Mouse (Mus musculus) neural tube, embryonic 11.5 days (tissue): ENCODE measurements around the gene Endov. TPM values are rescaled to one million over a fixed set of nuclear protein-coding genes. Genes with fewer than 3 reads are reported as not detected.
A peak's percentile ranks its signal among the peaks of the same experiment; 100 is the strongest.

Experiments used
- ATAC-seq: fragments of 200-750 bp; cut with Nextera tagmentation; 2 replicates; pipeline ENCODE4 v1.8.0; 2017; ENCODE audit warnings: moderate number of reproducible peaks, mild to moderate bottlenecking, moderate TSS enrichment, moderate library complexity; ENCODE audit not compliant: insufficient read depth, low FRiP score, low TSS enrichment
- DNase-seq: peaks from one replicate; pipeline ENCODE4 v3.0.0-alpha.2; 2015; ENCODE audit warnings: low spot score
- H3K27ac ChIP-seq: fragments of 300-500 bp; sonication (generic); 2 replicates; pipeline ENCODE4 v1.5.1; 2014; ENCODE audit warnings: low read depth, mild to moderate bottlenecking, low read length
- H3K27me3 ChIP-seq: fragments of 300-500 bp; sonication (generic); 2 replicates; pipeline ENCODE4 v1.6.1; 2014; ENCODE audit warnings: mild to moderate bottlenecking, low read length, mixed read lengths; ENCODE audit not compliant: control insufficient read depth, insufficient read depth
- H3K36me3 ChIP-seq: fragments of 300-500 bp; sonication (generic); 2 replicates; pipeline ENCODE4 v1.6.1; 2014; ENCODE audit warnings: mild to moderate bottlenecking, low read length, moderate library complexity, mixed read lengths; ENCODE audit not compliant: control insufficient read depth, insufficient read depth
- H3K4me1 ChIP-seq: fragments of 300-500 bp; sonication (generic); 2 replicates; pipeline ENCODE4 v1.6.1; 2014; ENCODE audit warnings: low read length, mixed read lengths; ENCODE audit not compliant: control insufficient read depth, insufficient read depth
- H3K4me2 ChIP-seq: fragments of 300-500 bp; sonication (generic); 2 replicates; pipeline ENCODE4 v1.6.1; 2014; ENCODE audit warnings: low read depth, mild to moderate bottlenecking, moderate library complexity
- H3K4me3 ChIP-seq: fragments of 300-500 bp; sonication (generic); 2 replicates; pipeline ENCODE4 v1.5.1; 2014; ENCODE audit warnings: low read depth, low read length
- H3K9ac ChIP-seq: fragments of 300-500 bp; sonication (generic); 2 replicates; pipeline ENCODE4 v1.6.1; 2014; ENCODE audit warnings: mild to moderate bottlenecking, low read length
- H3K9me3 ChIP-seq: fragments of 300-500 bp; sonication (generic); 2 replicates; pipeline ENCODE4 v1.6.1; 2016; ENCODE audit warnings: low read length; ENCODE audit not compliant: control insufficient read depth
- WGBS: fragments of 180-500 bp; shearing (Covaris S2); extraction: QIAGEN DNeasy Blood & Tissue Kit; methylation state at CpG from one replicate; pipeline ENCODE4 v1.1.7; 2014; 5-methylcytosine and 5-hydroxymethylcytosine counted together
- polyA plus RNA-seq: library from polyadenylated mRNA; unstranded; fragments of >200 nt; fragmentation: Nextera tagmentation; extraction: Ambion mirVana; gene quantifications from 2 replicates; pipeline ENCODE4 v1.2.1, GENCODE M21; 2014

The Endov gene
- polyA plus RNA-seq, 1 experiment from 2014 or later: 18.1 TPM

- no peak for ATAC-seq
- DNase-seq: peak; percentile 44
- Histone ChIP-seq H3K27ac (no peak overlapping the region), H3K9ac (peak overlapping the region; percentile 77), H3K9me3 (no peaks in the 10 kb centered on the region), H3K4me2 (peak overlapping the region; percentile 98), H3K27me3 (peaks cover 70% of the 10 kb centered on the region), H3K4me1 (peaks cover 32% of the 10 kb centered on the region), H3K36me3 (no peaks in the 10 kb centered on the region), H3K4me3 (peak overlapping the region; percentile 58)
- 7% methylated on average over 10 of the region's 10 CpGs for WGBS
Measured at GRCm38 (mm10) chr11:119545741-119546495, 54.8 kb downstream of the Endov start.

DNA sequence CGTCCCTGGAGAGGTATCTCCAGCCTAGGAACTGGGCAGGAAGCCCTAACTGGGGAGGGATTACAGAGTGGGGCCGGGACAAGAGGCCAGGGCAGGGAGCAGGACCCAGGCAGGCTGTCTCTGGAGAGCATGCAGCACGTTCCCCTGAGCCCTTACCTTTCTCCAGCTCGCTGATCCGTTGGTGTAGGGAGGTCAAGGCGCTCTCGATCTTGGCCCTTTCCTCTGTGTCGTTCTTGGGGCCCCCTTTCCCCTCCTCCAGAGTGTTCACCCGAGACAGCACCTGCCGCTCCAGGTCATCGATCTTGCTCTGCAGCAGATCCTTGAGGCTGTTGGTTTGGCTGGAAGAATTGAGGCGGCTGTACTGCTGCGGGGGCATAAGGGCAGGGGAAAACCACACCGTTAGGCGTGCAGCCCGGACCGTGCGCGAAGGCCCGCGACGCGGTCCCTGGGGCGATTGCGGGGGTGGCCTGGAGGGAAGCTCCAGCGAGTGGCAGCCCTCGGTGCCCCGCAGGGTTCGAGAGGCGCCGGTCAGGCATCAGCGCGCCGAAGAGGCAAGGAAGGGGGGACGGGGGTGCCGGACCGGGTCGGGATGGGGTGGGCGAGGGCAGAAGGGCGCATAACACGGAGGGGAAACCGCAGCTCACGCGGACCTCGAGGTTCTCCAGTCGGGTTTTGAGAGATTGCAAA, 55.5 kb downstream of the Endov start:
- peak; percentile 44 for DNase-seq

GRCm38 (mm10) chr11:119547183-119547921, 56.2 kb downstream of the Endov start, which contains the start of gene Nptx1:
Nptx1 (minus strand) TSS chr11:119547753.
- ATAC-seq: peak; percentile 42
- Histone ChIP-seq H3K9me3 (no peaks in the 10 kb centered on the region), H3K9ac (peak within 1 kb of the TSS; percentile 77), H3K4me2 (peak within 1 kb of the TSS; percentile 98), H3K27me3 (peaks cover 73% of the 10 kb centered on the region), H3K27ac (no peak within 1 kb of the TSS; the same call in 1 of the 2 replicates), H3K36me3 (no peaks in the 10 kb centered on the region), H3K4me3 (peak within 1 kb of the TSS; percentile 58), H3K4me1 (peaks cover 32% of the 10 kb centered on the region)
- peak; percentile 74 for DNase-seq
- under 1% methylated on average over 68 of the region's 90 CpGs for WGBS

More for the DNA sequence above, 55.5 kb downstream of the Endov start:
- peak overlapping the region; percentile 77 for H3K9ac ChIP-seq
- H3K27me3 ChIP-seq: peaks cover 73% of the 10 kb centered on the region
- peak overlapping the region; percentile 58 for H3K4me3 ChIP-seq
- H3K27ac ChIP-seq: no peak overlapping the region
- peaks cover 32% of the 10 kb centered on the region for H3K4me1 ChIP-seq
- H3K36me3 ChIP-seq: no peaks in the 10 kb centered on the region
- peak overlapping the region; percentile 98 for H3K4me2 ChIP-seq
- WGBS: 2% methylated on average over 46 of the region's 46 CpGs
- no peak for ATAC-seq
- no peaks in the 10 kb centered on the region for H3K9me3 ChIP-seq

- Histone ChIP-seq H3K4me3 (peak overlapping the region; percentile 58), H3K4me1 (peaks cover 32% of the 10 kb centered on the region), H3K27ac (no peak overlapping the region; the same call in 1 of the 2 replicates), H3K27me3 (peaks cover 73% of the 10 kb centered on the region), H3K36me3 (no peaks in the 10 kb centered on the region), H3K4me2 (peak overlapping the region; percentile 98), H3K9ac (peak overlapping the region; percentile 77), H3K9me3 (no peaks in the 10 kb centered on the region)
- WGBS: under 1% methylated on average over 39 of the region's 39 CpGs
- DNase-seq (peak; percentile 46), ATAC-seq (no peak)
Measured at GRCm38 (mm10) chr11:119547951-119548591, 56.9 kb downstream of the Endov start.

DNA sequence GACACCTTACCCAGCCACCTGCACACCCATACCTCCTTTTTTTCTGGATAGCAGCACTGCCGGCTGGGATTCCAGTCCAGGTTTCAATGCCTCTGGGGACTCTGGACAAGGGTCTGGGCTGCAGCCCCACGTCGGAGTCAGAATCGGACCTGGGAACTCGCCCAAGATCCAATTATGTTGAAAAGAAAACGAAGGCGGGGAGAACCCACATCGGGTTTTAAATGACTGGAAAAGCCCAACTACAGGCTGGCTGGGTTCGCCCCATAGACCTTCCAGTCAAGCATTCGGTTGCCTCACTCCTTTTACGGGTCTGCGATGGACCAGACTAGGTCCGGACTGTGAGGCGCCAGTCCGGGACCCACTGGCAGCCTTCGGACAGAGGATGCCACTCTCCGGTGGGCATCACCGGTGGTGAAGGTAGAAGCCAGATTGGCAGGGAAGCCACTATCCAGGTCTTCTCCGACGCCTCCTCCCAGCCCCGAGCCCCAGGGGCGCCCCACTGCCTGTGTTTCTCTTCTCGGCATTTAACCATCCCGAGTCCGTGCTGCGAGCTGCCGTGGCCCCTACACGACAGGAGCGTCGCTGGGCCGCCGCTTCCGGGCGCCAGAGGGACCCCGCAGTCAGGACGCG, 57.7 kb downstream of the Endov start:
- ATAC-seq: no peak

DNA sequence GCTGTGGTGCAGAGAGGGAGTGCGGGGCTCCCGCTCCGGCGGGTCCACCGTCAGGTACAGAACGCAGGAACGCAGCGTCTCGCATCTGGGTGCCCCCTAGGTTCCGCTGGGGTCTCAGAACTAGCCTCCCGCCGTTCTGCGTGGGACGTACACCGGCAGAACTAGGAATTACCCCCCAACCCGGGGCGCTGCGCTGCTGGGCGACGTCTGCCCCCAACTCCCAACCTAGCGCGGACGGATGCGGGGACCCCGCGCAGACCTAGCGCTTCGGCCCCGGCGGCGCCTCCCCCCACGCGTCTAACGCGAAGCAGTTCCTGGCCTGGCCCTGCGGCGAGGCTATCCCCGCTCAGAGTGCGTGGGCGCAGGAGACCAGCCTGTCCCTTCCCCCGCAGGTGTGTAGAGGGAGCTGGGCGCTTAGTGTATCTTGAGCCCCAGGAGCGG, 58.2 kb downstream of the Endov start:
- no peak overlapping the region for H3K27ac ChIP-seq
- peaks cover 69% of the 10 kb centered on the region for H3K27me3 ChIP-seq
- no peaks in the 10 kb centered on the region for H3K9me3 ChIP-seq
- under 1% methylated on average over 43 of the region's 43 CpGs for WGBS
- peak; percentile 41 for DNase-seq
- peak overlapping the region; percentile 58 for H3K4me3 ChIP-seq
- no peak for ATAC-seq
- peaks cover 32% of the 10 kb centered on the region for H3K4me1 ChIP-seq
- no peaks in the 10 kb centered on the region for H3K36me3 ChIP-seq
- peak overlapping the region; percentile 48 for H3K9ac ChIP-seq
- H3K4me2 ChIP-seq: peak overlapping the region; percentile 98

More for the DNA sequence above, 57.7 kb downstream of the Endov start:
- Histone ChIP-seq H3K4me1 (peaks cover 32% of the 10 kb centered on the region), H3K9me3 (no peaks in the 10 kb centered on the region), H3K9ac (peak overlapping the region; percentile 77), H3K36me3 (no peaks in the 10 kb centered on the region), H3K27ac (no peak overlapping the region), H3K4me3 (peak overlapping the region; percentile 58), H3K27me3 (peaks cover 71% of the 10 kb centered on the region), H3K4me2 (peak overlapping the region; percentile 98)
- 2% methylated on average over 37 of the region's 37 CpGs for WGBS
- DNase-seq: peak; percentile 49

GRCm38 (mm10) chr11:119550546-119551335, 59.6 kb downstream of the Endov start:
- Histone ChIP-seq H3K27me3 (peaks cover 58% of the 10 kb centered on the region), H3K27ac (no peak overlapping the region), H3K4me1 (peaks cover 32% of the 10 kb centered on the region), H3K36me3 (no peaks in the 10 kb centered on the region), H3K9ac (no peak overlapping the region), H3K4me2 (no peak overlapping the region), H3K4me3 (no peak overlapping the region), H3K9me3 (no peaks in the 10 kb centered on the region)
- ATAC-seq (no peak), DNase-seq (peak; percentile 52)
- WGBS: 51% methylated on average over 10 of the region's 10 CpGs
